Mouse (Mus musculus): Measurements from ENCODE around the gene Adrm1. TPM values are rescaled to one million over a fixed set of nuclear protein-coding genes. Genes with fewer than 3 reads are reported as not detected.

Gene Adrm1
- polyA plus RNA-seq, 1 experiment from 2014 or later, result 195 TPM

DNA sequence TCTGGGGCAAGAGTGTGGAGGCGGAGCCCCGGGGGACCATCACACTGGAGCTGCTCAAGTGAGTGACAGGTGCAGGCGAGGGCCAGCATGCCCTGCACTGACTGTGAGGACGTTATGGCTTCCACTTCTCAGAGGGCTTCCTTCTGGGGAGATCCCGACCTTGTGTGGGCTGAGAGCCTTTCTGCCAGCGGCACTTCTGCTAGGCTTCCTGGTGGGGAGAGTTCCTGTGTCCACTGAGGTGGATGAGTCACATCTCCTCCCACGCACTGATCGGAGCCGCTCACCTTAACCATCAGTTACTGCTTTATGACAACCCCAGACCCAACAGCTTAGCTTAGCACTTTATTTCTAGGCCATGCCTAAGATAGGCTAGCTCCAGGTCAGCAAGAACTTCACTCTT, 22.7 kb upstream of the Adrm1 start:
- WGBS, result 88% methylated on average over 9 of the region's 9 CpGs
- ATAC-seq (ENCODE audit: insufficient read depth, low FRiP score, low TSS enrichment) (no peak), DNase-seq (ENCODE audit: low spot score) (no peak)
- Histone ChIP-seq H3K4me3 (ENCODE audit: low read depth, low read length) (no peak overlapping the region), H3K36me3 (ENCODE audit: control insufficient read depth, insufficient read depth, low read length) (no peaks in the 10 kb centered on the region; the same call in 1 of the 2 replicates), H3K4me2 (ENCODE audit: low read depth) (no peak overlapping the region), H3K4me1 (ENCODE audit: control insufficient read depth, insufficient read depth, low read length) (no peaks in the 10 kb centered on the region), H3K27me3 (ENCODE audit: control insufficient read depth, insufficient read depth, low read length) (no peaks in the 10 kb centered on the region), H3K9me3 (ENCODE audit: control insufficient read depth, low read length) (no peaks in the 10 kb centered on the region), H3K27ac (ENCODE audit: low read depth, low read length) (no peak overlapping the region), H3K9ac (ENCODE audit: low read length) (no peak overlapping the region)

- Histone ChIP-seq H3K9ac (ENCODE audit: low read length) (no peak overlapping the region), H3K36me3 (ENCODE audit: control insufficient read depth, insufficient read depth, low read length) (peaks cover 3% of the 10 kb centered on the region), H3K9me3 (ENCODE audit: control insufficient read depth, low read length) (no peaks in the 10 kb centered on the region), H3K27me3 (ENCODE audit: control insufficient read depth, insufficient read depth, low read length) (no peaks in the 10 kb centered on the region), H3K4me3 (ENCODE audit: low read depth, low read length) (no peak overlapping the region), H3K4me2 (ENCODE audit: low read depth) (no peak overlapping the region), H3K4me1 (ENCODE audit: control insufficient read depth, insufficient read depth, low read length) (no peaks in the 10 kb centered on the region), H3K27ac (ENCODE audit: low read depth, low read length) (no peak overlapping the region)
- WGBS, result 61% methylated on average over 3 of the region's 3 CpGs
- DNase-seq (ENCODE audit: low spot score) (no peak), ATAC-seq (ENCODE audit: insufficient read depth, low FRiP score, low TSS enrichment) (no peak)
These were observed 16.5 kb upstream of the Adrm1 start for GRCm38 (mm10) chr2:180154796-180155195.

- no peak overlapping the region for H3K4me3 ChIP-seq (ENCODE audit: low read depth, low read length)
- DNase-seq (ENCODE audit: low spot score) (no peak), ATAC-seq (ENCODE audit: insufficient read depth, low FRiP score, low TSS enrichment) (no peak)
- H3K27ac ChIP-seq (ENCODE audit: low read depth, low read length), result no peak overlapping the region
- no peak overlapping the region for H3K4me2 ChIP-seq (ENCODE audit: low read depth)
- H3K36me3 ChIP-seq (ENCODE audit: control insufficient read depth, insufficient read depth, low read length), result peaks cover 3% of the 10 kb centered on the region; the same call in 1 of the 2 replicates
- H3K9ac ChIP-seq (ENCODE audit: low read length), result no peak overlapping the region
- no peaks in the 10 kb centered on the region for H3K9me3 ChIP-seq (ENCODE audit: control insufficient read depth, low read length)
- no peaks in the 10 kb centered on the region for H3K4me1 ChIP-seq (ENCODE audit: control insufficient read depth, insufficient read depth, low read length)
- no peaks in the 10 kb centered on the region for H3K27me3 ChIP-seq (ENCODE audit: control insufficient read depth, insufficient read depth, low read length)
- WGBS, result 89% methylated on average over 3 of the region's 3 CpGs
These were observed 12.7 kb upstream of the Adrm1 start for GRCm38 (mm10) chr2:180158627-180159026.

DNA sequence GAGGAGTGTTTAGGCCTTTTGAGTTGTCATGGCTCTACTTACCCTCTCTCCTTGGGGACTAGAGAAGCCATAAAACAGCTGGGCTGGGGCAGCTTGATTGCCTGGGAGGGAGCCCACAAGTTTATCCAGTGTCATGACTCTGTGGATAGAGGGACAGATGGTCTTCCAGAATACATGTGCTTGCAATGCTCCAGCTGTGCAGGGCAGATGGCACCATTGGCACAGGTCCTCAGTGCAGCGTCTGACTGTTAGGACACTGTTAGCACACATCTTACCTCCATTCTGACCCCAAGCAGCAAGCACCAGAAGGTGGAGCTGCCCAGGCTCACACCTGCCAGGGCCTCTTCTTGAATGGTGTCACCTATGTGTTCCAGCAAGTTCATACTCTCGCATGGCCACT, 5.4 kb upstream of the Adrm1 start:
- no peak overlapping the region for H3K9ac ChIP-seq (ENCODE audit: low read length)

GRCm38 (mm10) chr2:180166869-180167268, 4.4 kb upstream of the Adrm1 start:
- Histone ChIP-seq H3K27me3 (ENCODE audit: control insufficient read depth, insufficient read depth, low read length) (no peaks in the 10 kb centered on the region), H3K27ac (ENCODE audit: low read depth, low read length) (no peak overlapping the region), H3K4me3 (ENCODE audit: low read depth, low read length) (no peak overlapping the region), H3K9me3 (ENCODE audit: control insufficient read depth, low read length) (no peaks in the 10 kb centered on the region), H3K9ac (ENCODE audit: low read length) (no peak overlapping the region), H3K4me2 (ENCODE audit: low read depth) (no peak overlapping the region), H3K36me3 (ENCODE audit: control insufficient read depth, insufficient read depth, low read length) (no peaks in the 10 kb centered on the region), H3K4me1 (ENCODE audit: control insufficient read depth, insufficient read depth, low read length) (no peaks in the 10 kb centered on the region)
- no peak for ATAC-seq (ENCODE audit: insufficient read depth, low FRiP score, low TSS enrichment)
- no peak for DNase-seq (ENCODE audit: low spot score)
- 89% methylated on average over 2 of the region's 2 CpGs for WGBS

More for the DNA sequence above, 5.4 kb upstream of the Adrm1 start:
- WGBS, result 81% methylated on average over 2 of the region's 2 CpGs
- Histone ChIP-seq H3K4me2 (ENCODE audit: low read depth) (no peak overlapping the region), H3K36me3 (ENCODE audit: control insufficient read depth, insufficient read depth, low read length) (no peaks in the 10 kb centered on the region), H3K4me1 (ENCODE audit: control insufficient read depth, insufficient read depth, low read length) (no peaks in the 10 kb centered on the region), H3K27ac (ENCODE audit: low read depth, low read length) (no peak overlapping the region), H3K27me3 (ENCODE audit: control insufficient read depth, insufficient read depth, low read length) (no peaks in the 10 kb centered on the region), H3K9me3 (ENCODE audit: control insufficient read depth, low read length) (no peaks in the 10 kb centered on the region), H3K4me3 (ENCODE audit: low read depth, low read length) (no peak overlapping the region)
- no peak for DNase-seq (ENCODE audit: low spot score)
- ATAC-seq (ENCODE audit: insufficient read depth, low FRiP score, low TSS enrichment), result no peak

DNA sequence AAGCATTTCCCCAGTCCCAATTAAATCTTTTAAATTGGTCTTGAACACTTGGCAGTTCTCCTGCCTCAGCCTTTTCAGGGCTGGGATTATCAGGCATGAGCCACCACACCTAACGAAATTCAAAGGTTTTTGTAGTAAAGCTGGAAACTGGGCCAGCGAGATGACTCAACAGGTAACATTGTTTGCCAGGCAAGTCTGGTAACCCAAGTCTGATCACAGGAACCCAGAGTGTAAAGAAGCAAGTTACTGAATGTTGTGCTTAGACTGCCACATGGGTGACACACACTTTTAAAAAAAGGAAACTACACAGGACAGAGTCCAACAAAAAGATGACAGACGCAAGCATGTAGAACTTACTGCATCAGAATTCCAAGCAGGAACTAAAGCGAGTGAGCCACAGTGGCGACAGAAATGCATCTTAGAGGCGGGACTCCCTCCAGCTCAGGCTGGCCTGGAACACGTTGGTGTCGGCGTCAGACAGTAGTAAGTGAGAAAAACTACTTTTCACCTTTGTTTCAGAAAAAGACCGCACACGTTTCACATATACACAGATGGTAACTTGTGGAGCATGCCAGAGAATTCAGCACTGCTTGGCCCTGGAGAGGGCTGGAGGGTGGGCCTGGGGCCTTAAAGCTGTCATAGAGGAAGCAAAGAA, 1.0 kb upstream of the Adrm1 start:
- Histone ChIP-seq H3K9me3 (ENCODE audit: control insufficient read depth, low read length) (no peaks in the 10 kb centered on the region), H3K4me3 (ENCODE audit: low read depth, low read length) (no peak overlapping the region), H3K27ac (ENCODE audit: low read depth, low read length) (no peak overlapping the region), H3K4me1 (ENCODE audit: control insufficient read depth, insufficient read depth, low read length) (peaks cover 12% of the 10 kb centered on the region; the same call in 1 of the 2 replicates), H3K9ac (ENCODE audit: low read length) (no peak overlapping the region), H3K4me2 (ENCODE audit: low read depth) (no peak overlapping the region), H3K36me3 (ENCODE audit: control insufficient read depth, insufficient read depth, low read length) (peaks cover 4% of the 10 kb centered on the region), H3K27me3 (ENCODE audit: control insufficient read depth, insufficient read depth, low read length) (no peaks in the 10 kb centered on the region)
- no peak for DNase-seq (ENCODE audit: low spot score)
- 86% methylated on average over 11 of the region's 11 CpGs for WGBS
- no peak for ATAC-seq (ENCODE audit: insufficient read depth, low FRiP score, low TSS enrichment)

DNA sequence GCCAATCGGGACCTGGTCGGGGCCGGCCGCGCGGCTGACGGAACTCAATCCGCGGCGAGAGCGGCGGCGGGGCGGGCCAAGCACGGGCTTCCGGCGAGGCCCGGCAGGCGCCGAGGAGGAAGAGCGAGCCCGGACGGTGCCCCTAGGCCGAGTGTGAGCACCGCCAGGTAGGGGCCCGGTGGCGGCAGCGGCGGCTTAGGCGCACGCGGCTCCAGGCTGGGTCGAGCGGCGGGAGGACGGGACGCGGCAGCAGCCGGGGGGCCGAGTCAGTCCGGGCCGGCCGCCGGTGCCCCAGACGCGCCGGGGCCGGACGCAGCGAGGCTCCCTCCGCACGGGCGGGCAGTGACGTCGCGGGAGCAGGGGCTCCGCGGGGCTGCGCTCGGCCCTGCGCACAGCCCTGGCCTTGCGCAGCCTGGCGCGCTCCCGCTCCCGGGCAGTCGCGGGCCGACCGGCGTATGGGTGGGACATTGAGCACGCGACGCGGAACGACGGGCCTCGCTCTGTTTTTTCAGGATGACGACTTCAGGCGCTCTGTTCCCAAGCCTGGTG, 311 bp downstream of the Adrm1 start:
- Histone ChIP-seq H3K9ac (ENCODE audit: low read length) (peak overlapping the region; percentile 94), H3K27me3 (ENCODE audit: control insufficient read depth, insufficient read depth, low read length) (no peaks in the 10 kb centered on the region), H3K27ac (ENCODE audit: low read depth, low read length) (peak overlapping the region; percentile 88), H3K36me3 (ENCODE audit: control insufficient read depth, insufficient read depth, low read length) (peaks cover 8% of the 10 kb centered on the region), H3K4me2 (ENCODE audit: low read depth) (peak overlapping the region; percentile 99), H3K4me1 (ENCODE audit: control insufficient read depth, insufficient read depth, low read length) (peaks cover 12% of the 10 kb centered on the region; the same call in 1 of the 2 replicates), H3K9me3 (ENCODE audit: control insufficient read depth, low read length) (no peaks in the 10 kb centered on the region), H3K4me3 (ENCODE audit: low read depth, low read length) (peak overlapping the region; percentile 98)
- DNase-seq (ENCODE audit: low spot score) (no peak), ATAC-seq (ENCODE audit: insufficient read depth, low FRiP score, low TSS enrichment) (peak; percentile 63)
- under 1% methylated on average over 75 of the region's 80 CpGs for WGBS

GRCm38 (mm10) chr2:180172152-180172551, 867 bp downstream of the Adrm1 start:
- WGBS, result 6% methylated on average over 7 of the region's 9 CpGs
- H3K9me3 ChIP-seq (ENCODE audit: control insufficient read depth, low read length), result no peaks in the 10 kb centered on the region
- ATAC-seq (ENCODE audit: insufficient read depth, low FRiP score, low TSS enrichment) (no peak), DNase-seq (ENCODE audit: low spot score) (no peak)
- peak overlapping the region; percentile 98 for H3K4me3 ChIP-seq (ENCODE audit: low read depth, low read length)
- H3K4me2 ChIP-seq (ENCODE audit: low read depth), result peak overlapping the region; percentile 99
- no peaks in the 10 kb centered on the region for H3K27me3 ChIP-seq (ENCODE audit: control insufficient read depth, insufficient read depth, low read length)
- H3K36me3 ChIP-seq (ENCODE audit: control insufficient read depth, insufficient read depth, low read length), result peaks cover 12% of the 10 kb centered on the region
- peak overlapping the region; percentile 94 for H3K9ac ChIP-seq (ENCODE audit: low read length)
- no peak overlapping the region for H3K27ac ChIP-seq (ENCODE audit: low read depth, low read length)
- peaks cover 12% of the 10 kb centered on the region; the same call in 1 of the 2 replicates for H3K4me1 ChIP-seq (ENCODE audit: control insufficient read depth, insufficient read depth, low read length)

DNA sequence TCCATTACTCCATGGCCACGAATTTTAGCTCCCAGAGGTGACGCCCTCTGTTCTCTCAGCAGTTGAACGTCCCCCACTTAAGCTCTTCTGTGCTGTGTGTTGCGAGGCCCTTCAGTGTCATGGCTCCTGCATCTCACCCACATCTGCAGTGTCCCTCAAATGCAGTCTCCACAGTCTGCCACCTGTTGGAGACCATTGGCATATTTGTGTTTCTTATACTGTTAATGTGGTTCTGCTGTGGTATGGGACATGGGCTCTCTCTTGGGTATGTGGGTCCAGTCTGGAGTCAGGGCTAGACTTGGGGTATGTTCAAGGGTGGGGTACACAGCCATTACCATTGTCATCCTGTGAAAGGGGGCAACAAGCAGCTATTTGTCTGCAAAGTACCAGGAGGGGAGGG, 1.9 kb downstream of the Adrm1 start:
- Histone ChIP-seq H3K9me3 (ENCODE audit: control insufficient read depth, low read length) (no peaks in the 10 kb centered on the region), H3K27me3 (ENCODE audit: control insufficient read depth, insufficient read depth, low read length) (no peaks in the 10 kb centered on the region), H3K36me3 (ENCODE audit: control insufficient read depth, insufficient read depth, low read length) (peaks cover 22% of the 10 kb centered on the region), H3K27ac (ENCODE audit: low read depth, low read length) (no peak overlapping the region), H3K4me1 (ENCODE audit: control insufficient read depth, insufficient read depth, low read length) (peaks cover 12% of the 10 kb centered on the region; the same call in 1 of the 2 replicates), H3K4me2 (ENCODE audit: low read depth) (peak overlapping the region; percentile 99), H3K9ac (ENCODE audit: low read length) (no peak overlapping the region), H3K4me3 (ENCODE audit: low read depth, low read length) (peak overlapping the region; percentile 98)
- DNase-seq (ENCODE audit: low spot score) (no peak), ATAC-seq (ENCODE audit: insufficient read depth, low FRiP score, low TSS enrichment) (no peak)
- WGBS, result 87% methylated on average over 4 of the region's 4 CpGs
